Mouse (Mus musculus): Measurements from ENCODE around the gene Gm21994.
"Not testable (repeated sequence)": the region's sequence is repeated elsewhere in the genome, so short reads cannot be mapped to it uniquely, and the experiment has no call there.

Gene Gm21994

DNA sequence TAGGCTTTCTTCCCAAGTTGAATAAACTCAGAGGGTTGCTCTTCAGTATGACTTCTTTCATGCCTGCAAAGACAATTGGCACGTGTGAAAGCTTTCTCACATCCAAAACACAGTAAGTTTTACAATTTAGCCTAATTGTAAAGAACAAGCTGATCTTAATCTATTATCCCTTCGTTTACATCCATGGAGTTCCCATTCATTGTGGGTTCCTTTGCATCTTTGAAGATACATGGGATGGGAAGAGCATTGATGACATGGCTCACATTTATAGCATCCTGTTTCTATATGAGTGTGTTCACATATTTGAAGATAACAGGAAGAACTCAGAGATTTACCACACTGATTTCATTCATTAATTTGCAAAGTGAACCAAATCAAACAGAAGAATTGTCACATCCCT is at the start of gene Gm21994:
Gene Gm21994 (minus strand): TSS at position 101 of the 400 bp plus-strand sequence.
- not testable (repeated sequence) for DNase-seq (ENCODE audit: low read depth, low spot score)

DNA sequence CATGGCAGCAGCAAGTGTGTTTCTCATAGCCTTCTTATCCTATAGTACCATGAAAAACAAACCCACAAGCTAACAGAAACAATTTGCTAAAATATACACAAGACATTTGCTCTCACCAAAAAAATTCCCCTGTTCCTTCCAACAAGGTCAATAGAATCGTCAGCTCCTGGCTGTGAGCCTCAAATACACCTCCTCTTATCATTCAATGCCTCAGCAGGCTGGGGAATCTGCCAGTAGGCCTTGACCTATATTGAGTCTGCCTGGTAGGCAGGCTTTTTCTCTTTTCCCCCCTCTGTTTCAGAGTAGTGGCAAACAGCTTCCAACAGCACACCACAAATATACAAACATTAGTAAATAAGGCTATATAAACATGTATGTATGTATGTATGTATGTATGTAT is 43.7 kb upstream of the Gm21994 start:
- DNase-seq (ENCODE audit: low read depth, low spot score), result no peak

DNA sequence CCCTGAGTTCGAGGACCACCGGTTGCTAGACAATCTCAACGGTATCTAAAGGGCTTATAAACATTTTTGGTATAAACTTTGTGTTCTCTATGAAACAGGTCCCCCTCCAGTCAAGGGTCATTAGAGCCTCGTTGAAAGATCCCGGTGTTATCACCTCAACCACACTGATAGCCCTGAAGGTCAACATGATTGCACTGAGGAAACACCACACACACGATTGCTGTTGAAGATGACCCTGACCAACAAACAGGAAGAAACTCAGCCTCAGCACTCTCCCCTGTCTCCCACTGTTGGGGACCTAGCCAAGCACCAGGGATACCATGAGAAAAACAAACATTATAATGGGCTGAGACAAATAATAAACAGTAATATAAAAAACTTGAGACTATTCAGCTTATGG is 38.3 kb upstream of the Gm21994 start:
- DNase-seq (ENCODE audit: low read depth, low spot score), result no peak

DNA sequence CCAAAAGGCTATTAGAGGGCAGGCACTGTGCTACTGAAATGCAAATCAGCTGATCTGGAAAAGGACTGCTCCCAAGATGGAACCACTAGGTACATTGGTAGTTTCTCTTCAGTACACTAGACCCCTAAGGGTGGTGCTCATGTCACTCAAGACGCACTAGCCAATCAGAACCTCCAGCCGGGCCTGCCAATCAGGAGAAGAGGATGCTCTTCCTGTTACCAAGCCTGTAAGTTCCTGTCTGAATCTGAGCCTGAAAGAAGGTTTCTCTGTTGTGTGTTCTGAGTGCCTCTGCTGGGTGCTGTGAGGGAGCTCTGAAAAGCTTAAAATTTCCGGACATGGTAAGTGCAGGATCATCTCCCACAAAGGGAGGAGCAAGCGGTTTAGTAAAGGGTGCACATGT is 1.9 kb upstream of the Gm21994 start, which contains the start of gene Gm14124:
Gene Gm14124 (plus strand): TSS at position 227 of the 400 bp plus-strand sequence.
- DNase-seq (ENCODE audit: low read depth, low spot score), result not testable (repeated sequence)

DNA sequence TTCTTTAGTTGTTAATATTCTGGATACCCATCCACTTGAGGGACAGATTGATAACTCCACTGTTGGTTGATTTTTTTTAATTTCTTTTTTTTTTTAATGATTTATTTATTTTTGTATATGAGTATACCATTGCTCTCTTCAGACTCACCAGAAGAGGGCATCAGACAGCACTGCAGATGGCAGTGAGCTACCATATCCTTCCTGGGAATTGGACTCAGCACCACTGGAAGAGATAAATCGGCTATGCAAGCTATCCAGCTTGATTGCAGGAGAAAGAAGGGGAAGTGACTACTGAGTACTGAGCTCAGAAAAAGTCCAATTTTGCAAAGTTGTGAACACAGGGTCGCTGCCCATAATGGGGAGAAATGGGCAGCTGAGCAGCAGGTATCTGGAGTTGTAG is 1.5 kb upstream of the Gm21994 start:
- not testable (repeated sequence) for DNase-seq (ENCODE audit: low read depth, low spot score)

DNA sequence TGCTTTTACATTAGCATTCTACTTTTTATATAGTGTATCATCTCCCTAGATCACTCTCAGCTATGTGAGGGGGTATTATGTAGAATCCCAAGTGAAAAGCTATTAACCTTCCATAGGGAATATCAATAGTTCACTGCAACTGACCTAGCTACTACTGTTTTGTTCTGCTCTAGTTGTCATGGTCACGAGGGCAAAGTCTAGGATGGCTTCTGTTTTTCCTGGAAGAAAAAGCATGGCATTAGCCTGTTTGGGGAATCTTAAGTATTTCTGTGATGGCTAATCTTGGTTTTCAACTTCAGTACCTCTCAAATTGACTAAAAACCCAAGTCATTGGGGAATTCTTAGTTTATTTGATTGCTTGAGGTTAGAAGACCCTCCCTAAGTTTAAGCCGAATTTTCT is 12.2 kb downstream of the Gm21994 start:
- no peak for DNase-seq (ENCODE audit: low read depth, low spot score)

DNA sequence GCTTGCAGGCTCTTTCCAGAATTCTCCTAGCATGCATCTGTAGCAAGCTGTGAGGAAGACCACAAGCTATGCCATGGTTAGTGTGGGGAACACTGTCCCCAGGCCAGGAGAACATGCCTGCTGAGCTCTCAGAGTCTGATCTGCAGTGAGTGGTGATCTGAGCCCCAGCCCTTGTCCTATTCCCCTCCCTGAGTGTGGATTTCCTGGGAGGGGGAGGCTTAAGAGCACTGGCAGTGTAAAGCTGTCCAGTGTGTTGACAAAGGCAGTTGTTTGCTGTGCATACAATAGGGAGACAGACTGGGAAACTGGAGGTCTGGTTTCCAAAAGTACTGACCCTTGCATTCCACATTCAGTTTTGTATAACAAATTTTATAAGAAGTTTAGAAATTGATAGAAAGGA is 32.1 kb downstream of the Gm21994 start:
- DNase-seq (ENCODE audit: low read depth, low spot score), result not testable (repeated sequence)

DNA sequence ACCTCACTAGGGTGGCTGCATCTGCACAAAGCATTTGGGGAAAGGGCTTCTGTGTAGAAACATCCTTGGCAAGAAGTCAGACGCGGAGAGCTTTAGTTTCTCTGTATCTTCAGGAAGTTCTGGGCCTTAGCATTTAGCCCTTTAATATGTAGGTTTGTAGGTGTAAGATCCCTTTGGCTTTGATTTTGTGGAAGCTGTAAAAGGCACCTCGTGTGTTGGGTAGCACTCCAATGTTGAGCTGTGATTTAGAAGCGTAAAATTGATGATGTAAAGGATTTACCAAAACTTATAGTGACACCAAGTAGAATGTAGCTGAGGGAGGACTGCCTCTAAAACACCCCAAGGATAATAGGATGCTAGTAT is 37.0 kb downstream of the Gm21994 start:
- DNase-seq (ENCODE audit: low read depth, low spot score), result not testable (repeated sequence)

DNA sequence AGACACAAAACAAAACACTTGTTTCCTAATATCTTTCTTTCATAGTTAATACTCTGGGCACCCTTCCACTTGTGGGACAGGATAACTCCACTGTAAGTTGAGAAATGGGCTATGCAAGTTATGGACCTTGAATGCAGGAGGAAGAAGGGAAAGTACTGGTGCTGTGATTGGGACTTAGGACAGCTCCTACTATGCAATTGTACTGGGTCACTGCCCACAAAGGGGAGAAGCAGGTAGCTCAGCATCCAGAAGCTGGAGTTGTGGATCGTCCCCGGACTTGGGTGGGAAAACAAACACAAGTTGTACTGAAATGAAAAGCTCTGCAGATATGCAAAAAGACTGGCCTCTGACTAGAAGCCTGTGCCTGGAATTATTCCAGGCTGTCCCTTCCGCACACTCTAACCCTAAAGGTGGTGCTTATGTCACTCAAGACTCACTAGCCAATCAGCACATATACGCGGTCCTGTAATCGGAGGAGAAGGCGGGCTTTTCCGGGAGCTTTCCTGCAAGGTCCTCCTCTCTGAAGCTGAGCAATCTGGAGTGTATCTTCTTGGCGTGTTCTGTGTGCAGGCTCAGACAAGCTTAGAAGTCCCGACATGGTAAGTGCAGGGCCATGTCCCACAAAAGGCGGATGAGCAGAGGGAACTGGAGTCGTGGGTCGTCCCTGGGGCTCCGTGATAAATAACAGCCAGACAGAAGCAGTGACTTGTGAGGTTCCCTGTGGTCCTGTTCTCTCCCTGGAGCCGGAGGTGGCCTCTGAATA is 37.6 kb downstream of the Gm21994 start, which contains the start of gene Zfp937:
Gene Zfp937 (plus strand): TSS at position 474 of the 763 bp plus-strand sequence.
- peak; percentile 49 for DNase-seq (ENCODE audit: low read depth, low spot score)
